Mouse (Mus musculus) liver, postnatal 0 days (tissue): Measurements from ENCODE around the gene Hnrnpul1.
A peak's percentile ranks its signal among the peaks of the same experiment; 100 is the strongest.

ENCODE experiments used
- CTCF ChIP-seq: sonication (generic); IDR thresholded peaks from 2 replicates; pipeline ENCODE4 v1.5.1; 2016; ENCODE audit warnings: antibody characterized with exemption, low read depth
- EP300 ChIP-seq: IDR thresholded peaks from 2 replicates; pipeline ENCODE4 v1.6.1; 2016; ENCODE audit warnings: antibody characterized with exemption, low read depth, mild to moderate bottlenecking

DNA sequence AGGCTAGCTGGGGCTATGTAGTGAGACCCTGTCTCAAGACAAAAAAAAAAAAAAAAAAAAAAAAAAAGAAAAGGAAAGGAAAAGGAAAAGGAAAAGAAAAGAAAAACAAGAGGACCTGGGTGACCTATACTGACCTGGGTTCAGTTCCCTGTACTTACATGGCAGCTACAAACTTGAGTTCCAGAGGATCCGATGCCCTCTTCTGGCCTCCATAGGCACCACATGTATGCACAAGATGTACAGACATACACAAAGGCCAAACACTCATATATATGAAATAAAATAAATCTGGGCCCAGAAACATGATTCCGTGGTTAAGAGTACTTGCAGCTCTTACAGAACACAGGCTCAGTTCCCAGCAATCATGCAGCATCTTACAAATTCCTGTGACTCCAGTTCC lies 17.6 kb downstream of the Hnrnpul1 start:
- TF ChIP-seq CTCF (peak; percentile 46), EP300 (no peak)
